Mouse (Mus musculus): Measurements from ENCODE around the gene Amer3.
"Not testable (repeated sequence)": the region's sequence is repeated elsewhere in the genome, so short reads cannot be mapped to it uniquely, and the experiment has no call there.

Gene Amer3

GRCm38 (mm10) chr1:34601323-34602047, 22.0 kb downstream of the Amer3 start:
- DNase-seq (ENCODE audit: low spot score in 2 of 2) = no peak

- peak; percentile 81 to 82 for DNase-seq (ENCODE audit: low spot score in 2 of 2)
Observed at GRCm38 (mm10) chr1:34602363-34602762, 22.9 kb downstream of the Amer3 start.

- DNase-seq (ENCODE audit: low spot score in 2 of 2) = no peak
Observed at GRCm38 (mm10) chr1:34613801-34614200, 34.3 kb downstream of the Amer3 start.

GRCm38 (mm10) chr1:34620116-34620515, 40.7 kb downstream of the Amer3 start:
- not testable (repeated sequence) for DNase-seq (ENCODE audit: low spot score in 2 of 2)

- DNase-seq (ENCODE audit: low spot score in 2 of 2) = not testable (repeated sequence)
Observed at GRCm38 (mm10) chr1:34620761-34621160, 41.3 kb downstream of the Amer3 start.

- no peak for DNase-seq (ENCODE audit: low spot score in 2 of 2)
Observed at GRCm38 (mm10) chr1:34635711-34636110, 56.3 kb downstream of the Amer3 start.

All from right cerebral cortex, adult 2 months (tissue).